Comparison of ENCODE assay signal across 17 mouse cellular contexts in the genomic region with DNA sequence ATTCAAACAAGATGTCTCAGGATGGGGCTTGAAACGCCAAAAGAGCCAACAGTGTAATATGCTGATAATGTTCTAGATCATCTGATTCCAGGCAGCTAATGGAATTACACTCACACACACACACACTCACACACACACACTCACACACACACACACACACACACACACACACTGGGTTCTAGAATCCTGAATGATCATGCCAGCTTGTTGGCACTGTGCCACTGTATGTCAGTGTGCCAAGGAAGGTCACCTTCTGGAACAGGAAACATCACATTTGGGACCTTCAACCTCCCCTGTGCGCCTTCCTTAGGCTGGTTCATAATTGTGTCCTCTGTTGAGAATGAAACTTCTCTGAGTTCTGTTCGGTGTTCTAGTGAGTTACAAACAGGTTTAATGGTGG.
DNase-seq lines count a peak whose midpoint lies in the region; ATAC-seq lines count a peak whose summit lies in the region.
"Had no signal": no experiment of that assay in that cellular context is flagged by ENCODE, and none has a peak within 500 bp of the region (broad histone marks: within the 10 kb centered on the region; RNA-seq: fewer than 3 reads in every experiment).

No protein-coding gene starts in this region.

- no peak overlapping the region for H3K4me3 ChIP-seq in kidney, embryonic 14.5 days (ENCODE audit: low read length)
- H3K4me3 ChIP-seq in forebrain, embryonic 14.5 days (ENCODE audit: low read depth, low read length): no peak overlapping the region
- H3K4me3 ChIP-seq: embryonic facial prominence, embryonic 13.5 days; hindbrain, embryonic 13.5 days; layer of hippocampus, adult 2 months; limb, embryonic 13.5 days; midbrain, embryonic 12.5 days; neural tube, embryonic 13.5 days had no signal

- no peak overlapping the region for H3K27ac ChIP-seq in kidney, embryonic 14.5 days (ENCODE audit: low read depth, low read length)
- no peak overlapping the region for H3K27ac ChIP-seq in forebrain, embryonic 14.5 days (ENCODE audit: low read depth, low read length)
- H3K27ac ChIP-seq: embryonic facial prominence, embryonic 13.5 days; hindbrain, embryonic 13.5 days; layer of hippocampus, adult 2 months; limb, embryonic 13.5 days; midbrain, embryonic 12.5 days; neural tube, embryonic 13.5 days; stomach, postnatal 0 days had no signal

- no peak overlapping the region for H3K9ac ChIP-seq in kidney, embryonic 14.5 days (ENCODE audit: low read depth, low read length)
- H3K9ac ChIP-seq in forebrain, embryonic 14.5 days (ENCODE audit: low read length): no peak overlapping the region
- H3K9ac ChIP-seq: embryonic facial prominence, embryonic 13.5 days; hindbrain, embryonic 13.5 days; limb, embryonic 13.5 days; midbrain, embryonic 12.5 days; neural tube, embryonic 13.5 days had no signal

- no peak overlapping the region for H3K4me2 ChIP-seq in kidney, embryonic 14.5 days (replicated peaks; ENCODE audit: low read depth, low read length)
- no peak overlapping the region for H3K4me2 ChIP-seq in forebrain, embryonic 14.5 days (ENCODE audit: low read length)
- H3K4me2 ChIP-seq: embryonic facial prominence, embryonic 13.5 days; hindbrain, embryonic 13.5 days; limb, embryonic 13.5 days; midbrain, embryonic 12.5 days; neural tube, embryonic 13.5 days had no signal

- DNase-seq in adrenal gland, adult (ENCODE audit: inconsistent age in 2 of 2, low spot score in 1 of 2): peak; percentile 22 to 47
- DNase-seq in adrenal gland, adult 8-10 months: no peak
- peak; percentile 6 for DNase-seq in kidney, adult 11 months
- peak; percentile 13 for DNase-seq in retina, postnatal 1 day
- no peak for DNase-seq in retina, embryonic 14.5 days (ENCODE audit: low spot score)
- no peak for DNase-seq in frontal cortex, postnatal 14 days (ENCODE audit: low spot score in 2 of 2)
- DNase-seq in forebrain, embryonic 14.5 days (ENCODE audit: low spot score): no peak
- DNase-seq: adrenal gland, adult 2 months had no signal

- ATAC-seq in kidney, embryonic 14.5 days (ENCODE audit: low FRiP score, low TSS enrichment): no peak
- no peak for ATAC-seq in forebrain, embryonic 14.5 days
- ATAC-seq: intestine, embryonic 16.5 days had no signal

- peaks cover 20% of the 10 kb centered on the region for H3K36me3 ChIP-seq in kidney, embryonic 14.5 days (ENCODE audit: control insufficient read depth, insufficient read depth, low read length)
- H3K36me3 ChIP-seq in forebrain, embryonic 14.5 days (ENCODE audit: control insufficient read depth, insufficient read depth, low read length): peaks cover 47% of the 10 kb centered on the region

- no peaks in the 10 kb centered on the region for H3K4me1 ChIP-seq in kidney, embryonic 14.5 days (ENCODE audit: control insufficient read depth, insufficient read depth, low read length)
- H3K4me1 ChIP-seq in forebrain, embryonic 14.5 days (ENCODE audit: control insufficient read depth, insufficient read depth, low read length): no peaks in the 10 kb centered on the region
- H3K4me1 ChIP-seq: embryonic facial prominence, embryonic 13.5 days; hindbrain, embryonic 13.5 days; limb, embryonic 13.5 days; midbrain, embryonic 12.5 days; neural tube, embryonic 13.5 days had no signal

- H3K27me3 ChIP-seq in kidney, embryonic 14.5 days (ENCODE audit: control insufficient read depth, insufficient read depth, low read length): no peaks in the 10 kb centered on the region
- no peaks in the 10 kb centered on the region for H3K27me3 ChIP-seq in forebrain, embryonic 14.5 days (replicated peaks; ENCODE audit: control insufficient read depth, insufficient read depth, low read length)
- H3K27me3 ChIP-seq: embryonic facial prominence, embryonic 13.5 days; hindbrain, embryonic 13.5 days; limb, embryonic 13.5 days; midbrain, embryonic 12.5 days; neural tube, embryonic 13.5 days had no signal

- WGBS in kidney, embryonic 14.5 days: 90% methylated on average over 3 of the region's 3 CpGs
- 89% methylated on average over 3 of the region's 3 CpGs for WGBS in forebrain, embryonic 14.5 days

- no peaks in the 10 kb centered on the region for H3K9me3 ChIP-seq in kidney, embryonic 14.5 days (ENCODE audit: control insufficient read depth, low read length)
- no peaks in the 10 kb centered on the region for H3K9me3 ChIP-seq in forebrain, embryonic 14.5 days (replicated peaks; ENCODE audit: control insufficient read depth, low read length)
- H3K9me3 ChIP-seq: embryonic facial prominence, embryonic 13.5 days; hindbrain, embryonic 13.5 days; limb, embryonic 13.5 days; midbrain, embryonic 12.5 days; neural tube, embryonic 13.5 days had no signal

Comparison
In these comparisons a context has a peak if more than half of its experiments do, and no peak if none do; other contexts are left out.
1. DNase-seq: peak in adrenal gland, adult (2 of 2), kidney, adult 11 months (single experiment) and retina, postnatal 1 day (single experiment); none in adrenal gland, adult 8-10 months (single experiment), retina, embryonic 14.5 days (single experiment), frontal cortex, postnatal 14 days (0 of 2) and forebrain, embryonic 14.5 days (single experiment).